Mouse (Mus musculus) layer of hippocampus, postnatal 10 days (tissue): ENCODE data around the gene Tns4. TPM values are rescaled to one million over a fixed set of nuclear protein-coding genes. Genes with fewer than 3 reads are reported as not detected.

Source experiments
- DNase-seq, 2 experiments: peaks; one replicate each; pipeline ENCODE4 v3.0.0; 2021; ENCODE audit warnings: low spot score in 2 of 2
- total RNA-seq, 2 experiments: library from RNA; stranded (reverse); gene quantifications; 2 replicates each; pipeline ENCODE4 v1.2.3; 2021

Gene Tns4
- total RNA-seq, 2 experiments from 2014 or later, result 0.09 to 0.11 TPM

GRCm38 (mm10) chr11:99118420-99118819 lies 29.3 kb upstream of the Tns4 start:
- no peak for DNase-seq

GRCm38 (mm10) chr11:99117907-99118306 lies 28.8 kb upstream of the Tns4 start:
- DNase-seq, result no peak

- DNase-seq, result no peak
Measured at GRCm38 (mm10) chr11:99115940-99116339, 26.8 kb upstream of the Tns4 start.

GRCm38 (mm10) chr11:99113111-99113510 lies 24.0 kb upstream of the Tns4 start:
- DNase-seq, result no peak

GRCm38 (mm10) chr11:99112700-99113099 lies 23.6 kb upstream of the Tns4 start:
- DNase-seq, result no peak

GRCm38 (mm10) chr11:99111631-99112030 lies 22.5 kb upstream of the Tns4 start:
- no peak for DNase-seq

- DNase-seq, result peak; percentile 41 to 52
Measured at GRCm38 (mm10) chr11:99111155-99111554, 22.0 kb upstream of the Tns4 start.

- DNase-seq, result no peak
Measured at GRCm38 (mm10) chr11:99110370-99111110, 21.4 kb upstream of the Tns4 start.

GRCm38 (mm10) chr11:99108296-99108695 lies 19.2 kb upstream of the Tns4 start:
- no peak for DNase-seq

- no peak for DNase-seq
Measured at GRCm38 (mm10) chr11:99105981-99106726, 17.0 kb upstream of the Tns4 start.

GRCm38 (mm10) chr11:99104609-99105410 lies 15.7 kb upstream of the Tns4 start:
- no peak for DNase-seq

GRCm38 (mm10) chr11:99102575-99103270 lies 13.6 kb upstream of the Tns4 start:
- DNase-seq, result no peak

GRCm38 (mm10) chr11:99101693-99102092 lies 12.6 kb upstream of the Tns4 start:
- DNase-seq, result no peak

- no peak for DNase-seq
Measured at GRCm38 (mm10) chr11:99100215-99100614, 11.1 kb upstream of the Tns4 start.

- no peak for DNase-seq
Measured at GRCm38 (mm10) chr11:99099516-99099915, 10.4 kb upstream of the Tns4 start.

GRCm38 (mm10) chr11:99098924-99099323 lies 9.8 kb upstream of the Tns4 start:
- DNase-seq, result no peak

GRCm38 (mm10) chr11:99096996-99097774 lies 8.1 kb upstream of the Tns4 start:
- no peak for DNase-seq

- no peak for DNase-seq
Measured at GRCm38 (mm10) chr11:99096417-99096816, 7.3 kb upstream of the Tns4 start.

- DNase-seq, result no peak
Measured at GRCm38 (mm10) chr11:99095759-99096158, 6.7 kb upstream of the Tns4 start.

- DNase-seq, result no peak
Measured at GRCm38 (mm10) chr11:99094911-99095676, 6.0 kb upstream of the Tns4 start.
